Mouse (Mus musculus): Measurements from ENCODE around the gene Mapkbp1.
A peak's percentile ranks its signal among the peaks of the same experiment; 100 is the strongest.

The Mapkbp1 gene

GRCm38 (mm10) chr2:120054771-120055552 lies 82.5 kb downstream of the Mapkbp1 start:
- peak; percentile 83 for DNase-seq (ENCODE audit: low read depth, low spot score)

- DNase-seq (ENCODE audit: low read depth, low spot score) = no peak
These were observed 83.4 kb downstream of the Mapkbp1 start for GRCm38 (mm10) chr2:120055923-120056322.

- peak; percentile 43 for DNase-seq (ENCODE audit: low read depth, low spot score)
These were observed 86.3 kb downstream of the Mapkbp1 start for GRCm38 (mm10) chr2:120058818-120059217.

- no peak for DNase-seq (ENCODE audit: low read depth, low spot score)
These were observed 87.0 kb downstream of the Mapkbp1 start for GRCm38 (mm10) chr2:120059466-120059865.

- DNase-seq (ENCODE audit: low read depth, low spot score) = peak; percentile 36
These were observed 87.7 kb downstream of the Mapkbp1 start for GRCm38 (mm10) chr2:120060190-120060589.

- DNase-seq (ENCODE audit: low read depth, low spot score) = peak; percentile 68
These were observed 88.2 kb downstream of the Mapkbp1 start for GRCm38 (mm10) chr2:120060651-120061050.

GRCm38 (mm10) chr2:120062248-120062647 lies 89.7 kb downstream of the Mapkbp1 start:
- DNase-seq (ENCODE audit: low read depth, low spot score) = no peak

- no peak for DNase-seq (ENCODE audit: low read depth, low spot score)
These were observed 92.1 kb downstream of the Mapkbp1 start for GRCm38 (mm10) chr2:120064639-120065038.

- no peak for DNase-seq (ENCODE audit: low read depth, low spot score)
These were observed 92.7 kb downstream of the Mapkbp1 start for GRCm38 (mm10) chr2:120065243-120065642.

GRCm38 (mm10) chr2:120066224-120066623 lies 93.7 kb downstream of the Mapkbp1 start:
- DNase-seq (ENCODE audit: low read depth, low spot score) = no peak

- peak; percentile 64 for DNase-seq (ENCODE audit: low read depth, low spot score)
These were observed 96.3 kb downstream of the Mapkbp1 start for GRCm38 (mm10) chr2:120068555-120069465.

- no peak for DNase-seq (ENCODE audit: low read depth, low spot score)
These were observed 97.0 kb downstream of the Mapkbp1 start for GRCm38 (mm10) chr2:120069466-120069990.

GRCm38 (mm10) chr2:120074096-120074495 lies 101.6 kb downstream of the Mapkbp1 start:
- no peak for DNase-seq (ENCODE audit: low read depth, low spot score)

- DNase-seq (ENCODE audit: low read depth, low spot score) = peak; percentile 35
These were observed 103.7 kb downstream of the Mapkbp1 start for GRCm38 (mm10) chr2:120076076-120076705.
